Mouse (Mus musculus) liver (tissue): Measurements from ENCODE around the gene Gm10696.
"Not testable (repeated sequence)": the region's sequence is repeated elsewhere in the genome, so short reads cannot be mapped to it uniquely, and the experiment has no call there.

Experiments
- DNase-seq: peaks from one replicate; pipeline ENCODE4 v3.0.0-alpha.2; 2020; ENCODE audit warnings: mixed read lengths

The Gm10696 gene

DNA sequence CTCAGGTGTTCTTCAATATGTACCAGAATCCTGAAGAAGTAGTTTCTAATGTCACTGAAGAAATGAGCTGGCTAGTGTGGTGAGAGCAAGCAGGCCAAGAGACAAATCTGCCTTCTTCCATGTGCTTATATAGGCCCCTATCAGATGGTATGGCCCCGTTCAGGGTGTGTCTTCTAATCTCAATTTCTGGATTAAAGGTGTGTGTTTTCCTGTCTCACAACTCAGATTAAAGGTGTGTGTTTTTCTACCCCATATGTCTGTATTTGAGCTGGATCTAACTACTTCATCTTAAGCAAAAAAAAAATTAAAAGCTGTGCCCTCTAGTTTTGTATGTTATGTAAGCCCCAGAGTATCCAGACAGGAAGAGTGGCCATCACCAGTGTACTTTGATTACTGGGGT lies at the start of gene Gm10696:
Gene Gm10696 (minus strand): TSS at position 101 of the 400 bp plus-strand sequence.
- DNase-seq = not testable (repeated sequence)

DNA sequence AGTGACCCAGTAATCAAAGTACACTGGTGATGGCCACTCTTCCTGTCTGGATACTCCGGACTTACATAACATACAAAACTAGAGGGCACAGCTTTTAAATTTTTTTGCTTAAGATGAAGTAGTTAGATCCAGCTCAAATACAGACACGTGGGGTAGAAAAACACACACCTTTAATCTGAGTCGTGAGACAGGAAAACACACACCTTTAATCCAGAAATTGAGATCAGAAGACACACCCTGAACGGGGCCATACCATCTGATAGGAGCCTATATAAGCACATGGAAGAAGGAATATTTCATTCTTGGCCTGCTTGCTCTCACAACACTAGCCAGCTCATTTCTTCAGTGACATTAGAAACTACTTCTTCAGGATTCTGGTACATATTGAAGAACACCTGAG lies 18.4 kb upstream of the Gm10696 start, which contains the start of gene Gm5286:
Gene Gm5286 (plus strand): TSS at position 301 of the 400 bp plus-strand sequence.
- not testable (repeated sequence) for DNase-seq

DNA sequence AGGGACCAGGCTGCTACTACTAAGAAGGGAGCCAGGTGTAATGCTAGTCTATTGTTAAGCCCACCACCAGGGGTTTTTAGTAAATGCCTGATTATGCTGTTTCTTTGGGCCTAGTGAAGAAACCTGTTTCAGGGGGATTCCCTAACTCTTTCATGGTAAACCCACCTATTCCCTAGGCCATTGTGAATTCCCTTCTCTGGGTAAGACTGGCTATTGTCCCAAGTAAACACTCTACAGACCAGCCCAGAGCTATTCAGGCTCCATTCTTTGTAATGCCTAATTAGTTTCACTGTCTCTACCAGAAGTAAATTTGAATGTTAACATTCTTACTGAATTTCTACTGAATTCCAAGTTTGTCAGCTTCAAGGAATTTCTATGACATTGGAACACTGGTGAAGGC lies 10.6 kb downstream of the Gm10696 start:
- DNase-seq = not testable (repeated sequence)
